Mouse (Mus musculus) E14TG2a.4 (cell line): Measurements from ENCODE around the gene Emc9.

Experiments used
- CTCF ChIP-seq: conservative IDR thresholded peaks from 2 replicates; pipeline ENCODE4 v1.5.1; 2014; ENCODE audit warnings: low read length
- NANOG ChIP-seq: IDR thresholded peaks from 2 replicates; pipeline ENCODE4 v1.6.1; 2014; ENCODE audit warnings: borderline replicate concordance, low read length, mixed read lengths

- TF ChIP-seq CTCF (no peak), NANOG (no peak)
Measured at GRCm38 (mm10) chr14:55598521-55599390, 13.7 kb upstream of the Emc9 start.
